Mouse (Mus musculus): ENCODE data around the gene Cfp. TPM values are rescaled to one million over a fixed set of nuclear protein-coding genes. Genes with fewer than 3 reads are reported as not detected.

The Cfp gene
- polyA plus RNA-seq, 1 experiment, result not detected

DNA sequence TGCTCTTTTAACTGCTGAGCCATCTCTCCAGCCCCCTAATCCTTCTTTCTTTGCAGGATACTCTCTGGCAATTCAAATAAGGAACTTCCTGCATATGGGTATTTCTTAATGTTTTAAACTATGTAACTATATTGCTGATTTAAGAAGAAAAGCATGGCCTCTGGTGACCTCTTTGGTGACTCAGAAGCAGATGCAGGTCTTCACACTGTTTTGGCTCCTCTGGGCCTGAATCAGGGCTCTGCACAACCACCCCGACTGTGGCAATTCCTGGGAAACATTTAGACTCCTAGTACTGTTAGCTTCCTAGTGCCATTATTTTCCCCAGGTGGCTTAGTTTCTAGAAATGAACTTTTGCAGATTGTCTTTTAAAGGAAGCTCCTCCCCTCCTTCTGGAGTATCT, 7.8 kb downstream of the Cfp start:
- no peak overlapping the region for H3K4me3 ChIP-seq (ENCODE audit: insufficient read depth, low read depth, low read length)
- H3K27ac ChIP-seq (ENCODE audit: insufficient read depth, low read depth, low read length), result no peak overlapping the region
- no peak for TF ChIP-seq CTCF (IDR thresholded peaks at IDR 0.05; ENCODE audit: insufficient read depth, low read depth, low read length)
- no peak for TF ChIP-seq POLR2A (IDR thresholded peaks at IDR 0.05; ENCODE audit: insufficient read depth, low read depth, low read length)
- peaks cover under 1% of the 10 kb centered on the region; the same call in 1 of the 2 replicates for H3K4me1 ChIP-seq (ENCODE audit: control insufficient read depth, insufficient read depth, low read length)
- WGBS, result 38% methylated on average over 1 of the region's 1 CpGs

DNA sequence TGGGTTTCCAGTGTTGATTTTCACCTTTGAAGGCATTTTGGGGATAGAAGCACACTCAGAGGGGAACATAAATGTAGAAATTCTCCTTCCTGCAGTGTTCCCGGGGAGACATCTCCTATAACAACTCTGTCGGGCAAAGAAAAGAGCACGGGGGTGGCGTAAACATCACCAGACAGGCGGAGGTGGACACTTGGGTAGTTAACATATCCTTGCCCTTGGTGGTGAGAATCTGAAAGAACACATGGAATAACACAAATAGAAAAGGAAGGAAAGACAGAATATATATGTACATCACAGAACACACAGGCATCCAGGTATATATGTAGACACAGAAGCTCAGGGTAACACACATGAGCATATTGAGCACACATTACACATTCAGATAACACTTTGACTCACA, 10.0 kb downstream of the Cfp start:
- H3K4me1 ChIP-seq (ENCODE audit: control insufficient read depth, insufficient read depth, low read length), result no peaks in the 10 kb centered on the region
- peak overlapping the region; percentile 90 for H3K27ac ChIP-seq (ENCODE audit: insufficient read depth, low read depth, low read length)
- H3K4me3 ChIP-seq (ENCODE audit: insufficient read depth, low read depth, low read length), result peak overlapping the region; percentile 13; the same call in 1 of the 2 replicates
- no peak for TF ChIP-seq POLR2A (IDR thresholded peaks at IDR 0.05; ENCODE audit: insufficient read depth, low read depth, low read length)
- no peak for TF ChIP-seq CTCF (IDR thresholded peaks at IDR 0.05; ENCODE audit: insufficient read depth, low read depth, low read length)
- 26% methylated on average over 5 of the region's 5 CpGs for WGBS

DNA sequence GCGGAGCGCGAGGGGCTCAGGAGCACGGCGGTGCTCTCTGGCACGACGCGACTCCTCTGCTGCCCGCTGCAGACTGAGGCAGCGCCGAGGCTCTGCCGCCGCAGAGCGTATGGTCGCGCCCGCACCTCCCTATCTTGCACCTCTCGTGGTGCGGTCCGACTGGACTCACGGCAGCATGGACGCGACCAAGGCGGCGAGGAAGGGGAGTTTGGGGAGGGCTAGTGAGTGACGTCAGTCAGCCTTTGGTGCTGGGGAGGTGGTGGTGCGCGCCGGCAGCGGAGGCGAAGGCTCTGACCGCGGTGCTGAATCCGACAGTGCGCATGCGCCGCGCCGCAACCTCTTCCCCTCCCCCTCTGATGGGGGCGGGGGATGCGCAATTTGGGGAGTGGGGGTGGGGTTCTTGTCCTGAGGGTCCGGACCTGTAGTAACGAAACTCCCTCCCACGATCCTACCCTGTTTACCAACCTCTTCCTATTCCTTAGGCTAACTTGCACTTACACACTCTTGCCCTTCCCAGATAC, 10.5 kb downstream of the Cfp start, which contains the start of gene Syn1:
Gene Syn1 (minus strand): TSS at position 161 of the 521 bp plus-strand sequence.
- 21% methylated on average over 31 of the region's 44 CpGs for WGBS
- H3K4me3 ChIP-seq (ENCODE audit: insufficient read depth, low read depth, low read length), result peak within 1 kb of the TSS; percentile 79
- TF ChIP-seq CTCF (IDR thresholded peaks at IDR 0.05; ENCODE audit: insufficient read depth, low read depth, low read length) (no peak), POLR2A (IDR thresholded peaks at IDR 0.05; ENCODE audit: insufficient read depth, low read depth, low read length) (peak; percentile 84)
- no peaks in the 10 kb centered on the region for H3K4me1 ChIP-seq (ENCODE audit: control insufficient read depth, insufficient read depth, low read length)
- peak within 1 kb of the TSS; percentile 90 for H3K27ac ChIP-seq (ENCODE audit: insufficient read depth, low read depth, low read length)

DNA sequence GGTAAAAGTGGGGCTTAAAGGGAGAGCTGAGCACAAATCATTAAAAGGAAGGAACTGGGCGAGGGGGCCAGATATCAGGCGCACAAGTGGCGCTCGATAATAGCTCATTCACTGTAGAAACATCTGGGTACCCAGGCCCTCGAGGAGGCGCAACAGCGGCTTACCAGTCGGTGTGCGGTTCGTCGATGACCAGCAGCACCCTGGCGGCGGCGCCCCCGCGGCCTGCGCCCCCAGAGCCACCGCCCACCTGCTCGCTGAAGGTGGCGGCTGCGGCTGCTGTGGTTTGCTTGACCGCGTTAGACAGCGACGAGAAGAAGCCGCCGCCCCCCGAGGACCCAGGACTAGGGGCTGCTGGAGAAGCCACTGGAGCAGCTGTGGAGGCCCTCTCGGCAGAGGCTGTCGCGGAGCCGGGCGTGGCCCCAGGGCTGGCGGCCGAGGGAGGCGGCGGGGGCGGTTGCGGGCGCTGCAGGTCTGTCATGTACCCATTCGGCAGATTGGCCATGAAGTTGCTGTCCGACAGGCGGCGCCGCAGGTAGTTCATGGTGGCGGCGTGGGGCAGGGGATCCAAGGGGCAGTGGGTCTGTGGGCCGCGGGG, 11.0 kb downstream of the Cfp start:
- TF ChIP-seq POLR2A (IDR thresholded peaks at IDR 0.05; ENCODE audit: insufficient read depth, low read depth, low read length), result no peak
- no peak for TF ChIP-seq CTCF (IDR thresholded peaks at IDR 0.05; ENCODE audit: insufficient read depth, low read depth, low read length)
- WGBS, result 18% methylated on average over 49 of the region's 49 CpGs
- peak overlapping the region; percentile 79 for H3K4me3 ChIP-seq (ENCODE audit: insufficient read depth, low read depth, low read length)
- H3K27ac ChIP-seq (ENCODE audit: insufficient read depth, low read depth, low read length), result peak overlapping the region; percentile 82
- no peaks in the 10 kb centered on the region for H3K4me1 ChIP-seq (ENCODE audit: control insufficient read depth, insufficient read depth, low read length)

DNA sequence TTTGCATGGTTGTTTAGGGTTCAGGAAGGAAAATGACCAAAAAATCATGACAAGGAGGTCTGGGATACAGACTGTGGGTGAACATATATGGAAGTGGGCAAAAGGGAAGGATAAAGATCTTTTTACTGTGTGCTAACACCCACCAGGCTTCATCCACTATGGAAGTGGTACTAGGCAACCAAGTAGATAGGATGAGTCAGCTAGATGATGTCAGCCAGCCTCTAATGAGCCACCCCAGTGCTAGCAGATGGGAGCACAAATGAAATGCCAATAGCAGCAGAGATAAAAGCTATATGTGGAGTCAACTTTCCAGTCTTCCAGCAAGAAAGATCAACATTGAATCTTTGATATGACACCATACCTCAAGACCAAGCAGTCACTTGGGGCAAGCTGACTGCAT, 16.3 kb downstream of the Cfp start:
- Histone ChIP-seq H3K4me3 (ENCODE audit: insufficient read depth, low read depth, low read length) (no peak overlapping the region), H3K4me1 (ENCODE audit: control insufficient read depth, insufficient read depth, low read length) (no peaks in the 10 kb centered on the region; the same call in 1 of the 2 replicates), H3K27ac (ENCODE audit: insufficient read depth, low read depth, low read length) (no peak overlapping the region)
- TF ChIP-seq CTCF (IDR thresholded peaks at IDR 0.05; ENCODE audit: insufficient read depth, low read depth, low read length) (no peak), POLR2A (IDR thresholded peaks at IDR 0.05; ENCODE audit: insufficient read depth, low read depth, low read length) (no peak)

DNA sequence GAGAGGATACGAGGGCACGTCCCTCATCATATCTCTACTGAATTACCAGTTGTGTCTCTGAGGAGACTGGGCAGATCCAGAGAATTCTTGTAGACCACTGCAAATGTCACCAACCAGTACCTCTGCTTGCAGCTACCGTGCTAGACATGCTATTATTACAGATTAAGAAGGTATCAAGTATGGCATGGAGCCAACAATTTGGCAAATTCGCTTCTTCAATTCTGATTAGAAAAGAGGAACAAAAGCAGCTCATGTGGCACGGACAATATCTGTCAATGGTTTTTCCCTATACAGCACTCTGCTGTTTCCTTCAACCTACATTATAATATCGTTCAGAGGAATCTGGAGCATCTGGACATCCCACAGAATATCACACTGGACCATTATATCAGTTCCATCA, 17.6 kb downstream of the Cfp start:
- no peak for TF ChIP-seq POLR2A (IDR thresholded peaks at IDR 0.05; ENCODE audit: insufficient read depth, low read depth, low read length)
- TF ChIP-seq CTCF (IDR thresholded peaks at IDR 0.05; ENCODE audit: insufficient read depth, low read depth, low read length), result no peak
- 60% methylated on average over 6 of the region's 6 CpGs for WGBS
- Histone ChIP-seq H3K4me1 (ENCODE audit: control insufficient read depth, insufficient read depth, low read length) (no peaks in the 10 kb centered on the region; the same call in 1 of the 2 replicates), H3K27ac (ENCODE audit: insufficient read depth, low read depth, low read length) (no peak overlapping the region), H3K4me3 (ENCODE audit: insufficient read depth, low read depth, low read length) (no peak overlapping the region)

DNA sequence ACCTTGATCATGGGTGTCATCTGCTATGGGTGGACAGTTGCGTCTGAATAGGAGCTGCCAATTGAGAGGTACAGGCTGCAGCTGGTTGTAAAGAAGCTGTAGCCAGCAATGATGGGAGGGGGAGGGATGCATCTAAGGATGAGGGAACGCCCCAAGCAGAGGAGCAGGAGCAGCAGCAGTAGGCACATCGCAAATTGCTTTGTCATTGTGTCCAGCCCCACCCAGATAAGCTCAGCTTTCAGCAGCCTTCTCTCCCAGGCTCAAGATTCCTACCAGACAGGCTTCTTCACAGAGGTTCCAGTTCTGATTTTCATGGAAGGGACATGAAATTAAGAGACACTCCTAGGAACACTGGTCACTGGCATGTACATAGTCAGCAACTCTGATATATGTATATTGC, 21.3 kb downstream of the Cfp start:
- H3K4me1 ChIP-seq (ENCODE audit: control insufficient read depth, insufficient read depth, low read length), result no peaks in the 10 kb centered on the region; the same call in 1 of the 2 replicates
- 26% methylated on average over 3 of the region's 3 CpGs for WGBS
- no peak for TF ChIP-seq CTCF (IDR thresholded peaks at IDR 0.05; ENCODE audit: insufficient read depth, low read depth, low read length)
- TF ChIP-seq POLR2A (IDR thresholded peaks at IDR 0.05; ENCODE audit: insufficient read depth, low read depth, low read length), result no peak
- H3K27ac ChIP-seq (ENCODE audit: insufficient read depth, low read depth, low read length), result no peak overlapping the region
- H3K4me3 ChIP-seq (ENCODE audit: insufficient read depth, low read depth, low read length), result no peak overlapping the region

Other genes with a start within 250 kb of the Cfp start
- 144 and 846 TPM in 2 replicates for gene Cdk16, start 243.6 kb downstream of the Cfp start, polyA plus RNA-seq (2012; ENCODE audit: insufficient read depth, insufficient read length, low replicate concordance, missing spikeins)
- gene Usp11, start 227.6 kb downstream of the Cfp start, polyA plus RNA-seq (2012; ENCODE audit: insufficient read depth, insufficient read length, low replicate concordance, missing spikeins), result not detected in 2 replicates
- gene Araf, start 133.7 kb downstream of the Cfp start, polyA plus RNA-seq (2012; ENCODE audit: insufficient read depth, insufficient read length, low replicate concordance, missing spikeins), result not detected in 2 replicates
- not detected in 2 replicates for gene Timp1, start 61.4 kb downstream of the Cfp start, polyA plus RNA-seq (2012; ENCODE audit: insufficient read depth, insufficient read length, low replicate concordance, missing spikeins)
- not detected in 2 replicates for gene Syn1, start 10.6 kb downstream of the Cfp start, polyA plus RNA-seq (2012; ENCODE audit: insufficient read depth, insufficient read length, low replicate concordance, missing spikeins)
- gene Elk1, start 19.1 kb upstream of the Cfp start, polyA plus RNA-seq (2012; ENCODE audit: insufficient read depth, insufficient read length, low replicate concordance, missing spikeins), result not detected in 2 replicates
- gene Uxt, start 30.5 kb upstream of the Cfp start, polyA plus RNA-seq (2012; ENCODE audit: insufficient read depth, insufficient read length, low replicate concordance, missing spikeins), result not detected in 2 replicates
- gene Zfp182, start 130.8 kb upstream of the Cfp start, polyA plus RNA-seq (2012; ENCODE audit: insufficient read depth, insufficient read length, low replicate concordance, missing spikeins), result not detected in 2 replicates
- not detected in 2 replicates for gene Spaca5, start 136.9 kb upstream of the Cfp start, polyA plus RNA-seq (2012; ENCODE audit: insufficient read depth, insufficient read length, low replicate concordance, missing spikeins)
- gene Zfp300, start 158.0 kb upstream of the Cfp start, polyA plus RNA-seq (2012; ENCODE audit: insufficient read depth, insufficient read length, low replicate concordance, missing spikeins), result not detected in 2 replicates
- not detected in 2 replicates for gene Ssxa1, start 184.3 kb upstream of the Cfp start, polyA plus RNA-seq (2012; ENCODE audit: insufficient read depth, insufficient read length, low replicate concordance, missing spikeins)
- gene Gm21876, start 244.1 kb upstream of the Cfp start, polyA plus RNA-seq (2012; ENCODE audit: insufficient read depth, insufficient read length, low replicate concordance, missing spikeins), result not detected in 2 replicates

All from olfactory bulb, adult 2 months (tissue).